Mouse (Mus musculus) cortical plate, adult 2 months (tissue): ENCODE data around the gene Tnk1. TPM values are rescaled to one million over a fixed set of nuclear protein-coding genes. Genes with fewer than 3 reads are reported as not detected.

ENCODE experiments used
- H3K27ac ChIP-seq: fragments of 200-500 bp; 2 replicates; pipeline ENCODE4 v1.5.1; 2012; ENCODE audit warnings: low read length, control low read depth, inconsistent platforms; ENCODE audit not compliant: insufficient read depth
- H3K4me1 ChIP-seq: fragments of 200-500 bp; 2 replicates; pipeline ENCODE4 v1.6.1; 2011; ENCODE audit warnings: low read length; ENCODE audit not compliant: control insufficient read depth, insufficient read depth
- H3K4me3 ChIP-seq: fragments of 200-500 bp; 2 replicates; pipeline ENCODE4 v1.5.1; 2011; ENCODE audit warnings: mild to moderate bottlenecking, low read length, control low read depth; ENCODE audit not compliant: insufficient read depth
- CTCF ChIP-seq: fragments of 200-500 bp; IDR thresholded peaks from 2 replicates; pipeline ENCODE4 v1.5.1; 2011; ENCODE audit warnings: mild to moderate bottlenecking, control low read depth, low read length; ENCODE audit not compliant: insufficient read depth; ENCODE audit errors: extremely low read depth
- POLR2A ChIP-seq: fragments of 200-500 bp; IDR thresholded peaks from 2 replicates; pipeline ENCODE4 v1.6.1; 2011; ENCODE audit warnings: mild to moderate bottlenecking, low read length, control low read depth; ENCODE audit not compliant: insufficient read depth; ENCODE audit errors: extremely low read depth
- polyA plus RNA-seq: library from polyadenylated mRNA; depleted of rRNA; stranded (reverse); fragments of >200 nt; gene quantifications from 2 replicates; pipeline ENCODE4 v1.2.3, GENCODE M21; 2012; rRNA removed

The Tnk1 gene
- polyA plus RNA-seq = 0.08 and 0.25 TPM in 2 replicates

DNA sequence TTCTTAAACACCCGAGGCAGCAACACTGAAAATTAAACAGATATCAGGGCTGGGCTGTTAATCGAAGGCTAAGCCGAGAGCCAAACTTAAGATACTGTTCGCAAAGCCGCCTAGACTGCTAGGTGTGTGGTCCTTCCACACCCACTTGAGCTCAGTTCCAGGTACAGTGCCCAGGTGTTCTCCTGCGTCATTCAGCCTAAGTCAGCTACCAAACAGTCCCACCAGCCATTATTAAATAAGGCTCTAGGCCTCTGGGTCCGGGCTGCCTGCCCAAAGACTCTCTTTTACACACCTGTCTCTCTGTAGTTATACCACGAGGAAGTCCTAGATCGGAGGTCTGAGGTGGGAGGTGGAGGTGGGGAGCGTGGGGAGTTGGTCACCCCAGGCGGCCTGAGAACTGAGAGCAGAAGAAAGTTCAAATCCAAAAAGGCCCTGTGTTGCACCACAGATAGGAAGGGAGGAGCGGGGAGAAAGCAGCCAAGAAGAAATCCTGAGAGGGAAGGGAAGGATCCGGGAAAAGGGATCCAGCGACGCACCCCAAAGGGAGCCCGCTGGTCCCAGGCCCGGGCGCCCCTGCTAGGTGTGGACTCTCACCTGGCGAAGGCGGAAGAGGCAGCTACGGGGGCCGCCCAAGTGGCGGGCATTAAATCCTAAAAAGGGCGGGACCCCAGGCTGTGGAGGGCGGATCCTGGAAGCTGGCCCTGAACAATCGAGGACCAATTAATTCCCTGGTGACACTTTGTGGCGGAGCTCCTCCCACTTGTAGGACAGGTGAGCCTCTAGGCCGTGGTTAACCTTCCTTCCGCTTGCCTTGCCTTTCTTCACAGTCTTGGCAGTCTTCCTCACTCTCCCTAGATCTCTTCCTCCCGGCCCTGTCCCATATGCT lies at the start of gene Tnk1:
Gene Tnk1 (minus strand): TSS at position 618 of the 886 bp plus-strand sequence.
- Histone ChIP-seq H3K27ac (no peak within 1 kb of the TSS), H3K4me1 (no peaks in the 10 kb centered on the region), H3K4me3 (no peak within 1 kb of the TSS)
- no peak for TF ChIP-seq CTCF

GRCm38 (mm10) chr11:69904311-69904710 lies 45.8 kb upstream of the Tnk1 start:
- 0 out of 2 replicates have a peak, but pooled peaks cover 4% of the 10 kb centered on the region for H3K4me1 ChIP-seq
- no peak overlapping the region for H3K27ac ChIP-seq
- H3K4me3 ChIP-seq = no peak overlapping the region
- TF ChIP-seq POLR2A (no peak), CTCF (no peak)

GRCm38 (mm10) chr11:69902972-69903371 lies 44.4 kb upstream of the Tnk1 start:
- 0 out of 2 replicates have a peak, but pooled peaks cover 4% of the 10 kb centered on the region for H3K4me1 ChIP-seq
- TF ChIP-seq CTCF = no peak
- TF ChIP-seq POLR2A = no peak
- no peak overlapping the region for H3K27ac ChIP-seq
- 0 out of 2 replicates have a peak overlapping the region, but pooled peaks have one; percentile 69 for H3K4me3 ChIP-seq

- Histone ChIP-seq H3K4me3 (peak overlapping the region; percentile 69), H3K4me1 (0 out of 2 replicates have a peak, but pooled peaks cover 4% of the 10 kb centered on the region), H3K27ac (no peak overlapping the region)
- no peak for TF ChIP-seq POLR2A
- no peak for TF ChIP-seq CTCF
Measured at GRCm38 (mm10) chr11:69901993-69902392, 43.5 kb upstream of the Tnk1 start.

DNA sequence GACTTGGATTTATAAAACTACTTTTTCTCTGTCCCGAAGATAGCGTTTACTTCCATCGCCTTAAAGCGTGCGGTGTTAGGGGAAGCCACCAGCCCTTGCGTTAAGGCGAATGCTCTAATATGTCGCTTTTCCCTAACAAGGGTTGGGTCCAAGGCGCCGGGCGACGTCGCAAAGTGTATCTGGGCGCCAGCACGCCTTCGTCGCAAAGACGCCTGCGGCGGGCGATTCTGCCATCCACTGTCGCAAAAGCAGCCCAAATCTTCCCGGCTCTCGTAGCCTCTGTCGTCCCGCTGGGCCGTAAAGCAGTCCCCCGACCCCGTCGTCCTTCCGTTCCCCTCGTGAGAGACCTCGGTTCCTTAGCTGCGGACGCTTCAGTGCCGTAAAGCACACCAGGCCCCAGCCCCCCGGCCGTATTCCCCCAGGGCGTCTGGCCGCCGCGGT lies 42.9 kb upstream of the Tnk1 start:
- peak; percentile 67 for TF ChIP-seq POLR2A
- no peak for TF ChIP-seq CTCF
- H3K27ac ChIP-seq = peak overlapping the region; percentile 81
- H3K4me3 ChIP-seq = peak overlapping the region; percentile 69
- H3K4me1 ChIP-seq = 0 out of 2 replicates have a peak, but pooled peaks cover 4% of the 10 kb centered on the region

GRCm38 (mm10) chr11:69900471-69901405 lies 42.2 kb upstream of the Tnk1 start, which contains the start of the genes 2810408A11Rik and Neurl4:
TSS of gene 2810408A11Rik (minus strand) at chr11:69900987.
TSS of gene Neurl4 (plus strand) at chr11:69901072.
- peak; percentile 92 for TF ChIP-seq POLR2A
- no peak for TF ChIP-seq CTCF
- H3K4me1 ChIP-seq = 0 out of 2 replicates have a peak, but pooled peaks cover 4% of the 10 kb centered on the region
- peak within 1 kb of the TSS; percentile 69 for H3K4me3 ChIP-seq
- H3K27ac ChIP-seq = peak within 1 kb of the TSS; percentile 81

DNA sequence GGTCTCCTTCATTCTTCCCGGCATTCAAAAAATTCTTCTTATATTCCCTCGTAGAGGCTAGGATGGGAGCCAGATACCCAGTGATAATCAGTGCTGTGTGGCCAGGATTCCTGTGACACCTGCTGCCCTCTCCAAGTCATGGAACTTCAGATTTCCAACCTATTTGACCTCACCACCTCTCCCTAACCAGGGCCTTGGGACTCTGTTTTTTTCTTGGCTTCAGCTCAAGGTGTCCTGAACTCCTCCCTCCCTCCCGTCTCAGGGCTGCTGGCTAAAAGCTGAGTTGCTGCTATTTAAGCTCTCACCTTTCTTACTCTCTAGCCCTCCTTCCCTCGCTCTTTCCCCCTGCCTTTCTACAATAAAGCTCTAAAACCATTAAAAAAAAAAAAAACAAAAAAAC lies 41.3 kb upstream of the Tnk1 start:
- TF ChIP-seq POLR2A (no peak), CTCF (no peak)
- Histone ChIP-seq H3K27ac (no peak overlapping the region), H3K4me1 (0 out of 2 replicates have a peak, but pooled peaks cover 4% of the 10 kb centered on the region), H3K4me3 (no peak overlapping the region)

DNA sequence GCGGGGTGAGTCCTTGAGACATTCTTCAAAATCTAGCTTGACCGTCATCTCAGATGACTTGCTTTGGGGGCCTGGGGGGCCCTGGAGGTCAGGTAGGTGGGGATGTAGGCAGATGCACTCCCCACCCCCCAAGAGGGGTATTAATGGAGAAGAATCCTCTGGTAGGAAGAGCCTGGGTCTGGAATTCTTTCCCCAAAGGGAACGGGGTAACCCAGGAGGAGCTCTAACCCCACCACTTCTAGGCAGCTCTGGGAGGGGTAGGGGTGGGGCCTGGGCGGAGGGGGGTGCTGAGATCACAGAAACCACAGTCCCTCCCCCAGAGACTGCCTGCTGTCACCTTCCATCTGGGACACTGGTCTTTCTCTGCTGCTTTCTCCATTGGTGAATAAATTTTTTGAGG lies 36.8 kb upstream of the Tnk1 start, which contains the start of gene Acap1:
Gene Acap1 (minus strand): TSS at position 249 of the 400 bp plus-strand sequence.
- H3K27ac ChIP-seq = no peak within 1 kb of the TSS
- no peaks in the 10 kb centered on the region for H3K4me1 ChIP-seq
- H3K4me3 ChIP-seq = no peak within 1 kb of the TSS
- no peak for TF ChIP-seq POLR2A
- no peak for TF ChIP-seq CTCF

DNA sequence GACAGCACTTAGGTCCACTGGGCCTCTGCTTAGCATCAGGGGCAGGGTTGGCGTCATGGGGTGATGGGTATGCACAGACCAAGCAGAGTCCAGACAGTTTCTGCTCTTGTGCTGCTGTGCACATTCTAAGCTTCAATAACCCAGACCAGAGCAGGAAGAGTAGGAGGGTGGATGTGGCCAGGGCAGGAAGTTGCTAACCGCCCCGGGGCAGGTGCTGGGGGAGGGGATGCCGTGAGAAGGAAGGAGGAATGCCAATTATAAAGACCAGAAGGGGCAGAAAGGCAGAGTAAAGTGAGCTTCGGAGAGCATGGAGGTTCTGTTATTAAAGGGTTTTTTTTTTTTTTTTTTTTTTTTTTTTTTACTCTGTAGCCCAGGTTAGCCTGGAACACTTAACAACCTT lies 36.1 kb upstream of the Tnk1 start:
- TF ChIP-seq CTCF (no peak), POLR2A (no peak)
- Histone ChIP-seq H3K4me3 (no peak overlapping the region), H3K4me1 (no peaks in the 10 kb centered on the region), H3K27ac (no peak overlapping the region)
